Mouse (Mus musculus) small intestine, adult 2 months (tissue): Measurements from ENCODE around the gene Ackr4.

ENCODE experiments used
- CTCF ChIP-seq: fragments of 200-500 bp; IDR thresholded peaks from 2 replicates; pipeline ENCODE4 v1.5.1; 2012; ENCODE audit warnings: low read depth, mild to moderate bottlenecking, control low read depth, inconsistent platforms, low read length, moderate library complexity, mixed read lengths; ENCODE audit not compliant: insufficient replicate concordance, insufficient read length; ENCODE audit errors: extremely low read depth
- POLR2A ChIP-seq: fragments of 200-500 bp; IDR thresholded peaks from 2 replicates; pipeline ENCODE4 v1.6.1; 2012; ENCODE audit warnings: low read depth, mild to moderate bottlenecking, control low read depth, inconsistent platforms, low read length, moderate library complexity

DNA sequence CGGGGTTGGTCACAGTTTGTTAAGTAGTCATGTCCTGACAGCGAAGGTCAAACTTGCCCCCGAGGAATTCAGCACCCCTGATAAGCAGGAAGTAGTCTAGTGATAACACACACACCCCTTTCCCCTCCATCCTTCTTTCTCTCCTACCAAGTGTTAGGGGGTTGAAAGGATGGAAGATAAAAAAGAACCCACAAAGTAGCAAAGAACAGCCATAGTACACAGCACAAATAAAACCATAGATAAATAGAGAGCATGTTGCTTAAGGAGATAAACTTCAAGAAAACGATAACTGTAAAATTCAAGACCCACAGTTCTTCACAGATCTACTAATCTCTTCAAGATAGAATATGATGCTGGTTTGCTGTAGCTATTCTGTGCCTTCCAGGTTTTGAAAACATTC is 56.5 kb downstream of the Ackr4 start:
- TF ChIP-seq POLR2A (no peak), CTCF (no peak)
